Mouse (Mus musculus) heart, embryonic 16.5 days (tissue): Measurements from ENCODE around the gene Coq10b. TPM values are rescaled to one million over a fixed set of nuclear protein-coding genes. Genes with fewer than 3 reads are reported as not detected.
"Not testable (repeated sequence)": the region's sequence is repeated elsewhere in the genome, so short reads cannot be mapped to it uniquely, and the experiment has no call there.

Source experiments
- ATAC-seq: fragments of 200-750 bp; cut with Nextera tagmentation; replicated peaks from 2 replicates; pipeline ENCODE4 v1.8.0; 2017; ENCODE audit warnings: moderate number of reproducible peaks; ENCODE audit not compliant: insufficient read depth, low FRiP score; ENCODE audit errors: extremely low read depth
- H3K27ac ChIP-seq: fragments of 300-500 bp; sonication (generic); 2 replicates; pipeline ENCODE4 v1.5.1; 2014; ENCODE audit warnings: mild to moderate bottlenecking, low read length, control low read depth, moderate library complexity
- H3K27me3 ChIP-seq: fragments of 300-500 bp; sonication (generic); 2 replicates; pipeline ENCODE4 v1.6.1; 2014; ENCODE audit warnings: low read length, mixed read lengths; ENCODE audit not compliant: control insufficient read depth, insufficient read depth
- H3K36me3 ChIP-seq: fragments of 300-500 bp; sonication (generic); 2 replicates; pipeline ENCODE4 v1.6.1; 2014; ENCODE audit not compliant: control insufficient read depth, insufficient read depth
- H3K4me1 ChIP-seq: fragments of 300-500 bp; sonication (generic); 2 replicates; pipeline ENCODE4 v1.6.1; 2014; ENCODE audit warnings: low read length, mixed read lengths; ENCODE audit not compliant: control insufficient read depth, insufficient read depth
- H3K4me2 ChIP-seq: fragments of 300-500 bp; sonication (generic); 2 replicates; pipeline ENCODE4 v1.6.1; 2014; ENCODE audit warnings: low read depth, mild to moderate bottlenecking, control low read depth, low read length
- H3K4me3 ChIP-seq: fragments of 300-500 bp; sonication (generic); 2 replicates; pipeline ENCODE4 v1.5.1; 2014; ENCODE audit warnings: mild to moderate bottlenecking, control low read depth, low read length
- H3K9ac ChIP-seq: fragments of 300-500 bp; sonication (generic); 2 replicates; pipeline ENCODE4 v1.6.1; 2014; ENCODE audit warnings: low read length, control low read depth
- H3K9me3 ChIP-seq: fragments of 300-500 bp; sonication (generic); replicated peaks from 2 replicates; pipeline ENCODE4 v1.6.1; 2016; ENCODE audit warnings: low read length; ENCODE audit not compliant: control insufficient read depth
- WGBS: fragments of 180-500 bp; shearing (Covaris S2); extraction: QIAGEN DNeasy Blood & Tissue Kit; methylation state at CpG from one replicate; pipeline ENCODE4 v1.1.7; 2014; 5-methylcytosine and 5-hydroxymethylcytosine counted together
- polyA plus RNA-seq: library from polyadenylated mRNA; unstranded; fragments of >200 nt; fragmentation: Nextera tagmentation; extraction: Ambion mirVana; gene quantifications from 2 replicates; pipeline ENCODE4 v1.2.1, GENCODE M21; 2015

Gene Coq10b
- polyA plus RNA-seq, 1 experiment from 2014 or later = 20.3 TPM

DNA sequence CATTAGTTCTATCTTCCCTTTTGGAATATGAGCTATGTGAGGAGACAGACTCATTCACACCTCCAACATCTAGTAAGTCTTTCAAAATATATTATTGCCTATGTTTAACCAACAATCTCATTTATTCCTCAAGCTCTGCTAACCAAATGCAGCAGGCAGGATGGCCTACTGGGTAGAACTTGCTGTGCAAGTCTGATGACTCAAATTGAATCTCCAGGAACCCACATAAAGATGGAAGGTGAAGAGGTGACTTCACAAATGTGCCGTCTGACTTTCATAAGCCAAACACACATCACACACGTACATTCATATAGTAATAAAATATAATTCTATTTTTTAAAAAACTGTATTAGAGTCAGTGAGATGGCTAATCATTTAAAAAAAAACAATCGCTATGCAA is 899 bp upstream of the Coq10b start:
- H3K9me3 ChIP-seq = no peaks in the 10 kb centered on the region
- H3K4me3 ChIP-seq = peak overlapping the region; percentile 85
- peaks cover 2% of the 10 kb centered on the region; the same call in 1 of the 2 replicates for H3K36me3 ChIP-seq
- no peak overlapping the region for H3K9ac ChIP-seq
- H3K27ac ChIP-seq = no peak overlapping the region
- ATAC-seq = no peak
- H3K4me1 ChIP-seq = peaks cover 14% of the 10 kb centered on the region
- WGBS = 78% methylated on average over 3 of the region's 3 CpGs
- H3K27me3 ChIP-seq = no peaks in the 10 kb centered on the region
- H3K4me2 ChIP-seq = peak overlapping the region; percentile 93

DNA sequence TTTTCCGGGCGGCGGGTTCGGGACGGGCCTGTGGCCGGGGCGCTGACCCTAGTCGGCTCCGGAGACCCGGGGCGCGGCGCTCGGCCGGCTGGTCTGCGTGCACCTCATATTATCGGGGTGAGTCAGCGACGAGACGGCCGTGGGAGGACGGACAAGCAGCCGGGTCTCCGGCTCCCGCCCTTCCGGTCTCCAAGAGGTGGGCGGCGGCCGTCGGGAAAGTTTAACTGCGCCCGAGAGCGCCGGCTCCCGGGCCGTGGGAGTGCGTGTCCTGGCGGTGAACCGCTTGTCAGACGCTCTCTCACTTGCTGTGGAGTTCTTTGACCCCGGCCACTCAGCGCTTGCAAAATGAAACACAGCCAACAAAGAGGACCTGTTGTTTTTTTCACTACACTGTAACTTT is 435 bp downstream of the Coq10b start:
- Histone ChIP-seq H3K4me1 (peaks cover 14% of the 10 kb centered on the region), H3K9ac (peak overlapping the region; percentile 71), H3K4me3 (peak overlapping the region; percentile 85), H3K36me3 (peaks cover 6% of the 10 kb centered on the region; the same call in 1 of the 2 replicates), H3K27me3 (no peaks in the 10 kb centered on the region), H3K4me2 (peak overlapping the region; percentile 76), H3K9me3 (no peaks in the 10 kb centered on the region), H3K27ac (peak overlapping the region; percentile 90)
- peak; percentile 49 for ATAC-seq
- WGBS = under 1% methylated on average over 42 of the region's 42 CpGs

GRCm38 (mm10) chr1:55053596-55053995 is 1.0 kb downstream of the Coq10b start:
- Histone ChIP-seq H3K9me3 (no peaks in the 10 kb centered on the region), H3K9ac (peak overlapping the region; percentile 71), H3K4me1 (peaks cover 14% of the 10 kb centered on the region), H3K4me3 (peak overlapping the region; percentile 85), H3K36me3 (peaks cover 6% of the 10 kb centered on the region; the same call in 1 of the 2 replicates), H3K4me2 (peak overlapping the region; percentile 76), H3K27ac (0 out of 2 replicates have a peak overlapping the region, but pooled peaks have one; percentile 90), H3K27me3 (no peaks in the 10 kb centered on the region)
- no peak for ATAC-seq
- 72% methylated on average over 4 of the region's 4 CpGs for WGBS

DNA sequence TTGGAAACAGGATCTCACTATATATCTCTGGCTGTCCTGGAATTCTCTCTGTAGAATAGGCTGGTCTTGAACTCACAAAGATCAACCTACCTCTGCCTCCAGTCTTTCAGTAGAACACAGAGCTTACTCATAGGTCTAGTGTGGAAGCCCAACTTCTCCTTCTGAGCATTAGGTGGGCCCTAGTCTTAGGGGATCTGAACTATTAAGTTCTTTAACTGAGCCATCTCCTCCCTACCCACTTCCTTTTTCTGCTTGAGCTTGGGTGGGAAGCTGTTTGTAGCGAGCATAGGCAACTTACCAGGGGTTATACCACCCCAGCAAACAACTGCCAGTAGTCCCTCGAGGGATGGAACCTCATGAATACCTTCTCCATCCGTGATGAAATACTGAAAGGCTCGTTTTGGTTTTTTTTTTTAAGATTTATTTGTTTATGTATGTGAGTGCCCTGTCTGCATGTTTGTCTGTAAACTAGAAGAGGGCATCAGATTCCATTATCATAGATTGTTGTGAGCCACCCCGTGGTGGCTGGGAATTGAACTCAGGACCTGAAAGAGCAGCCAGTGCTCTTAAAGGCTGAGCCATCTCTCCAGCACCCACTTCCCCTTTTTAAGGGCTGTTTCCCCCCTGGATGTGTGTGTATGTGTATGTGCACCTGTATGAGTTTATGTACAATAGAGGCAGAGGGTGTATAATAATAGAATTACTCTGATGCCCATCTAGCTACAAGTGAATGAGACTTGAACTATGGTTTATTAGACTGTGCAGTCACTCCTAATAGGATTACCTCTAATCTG is 2.9 kb downstream of the Coq10b start:
- 85% methylated on average over 5 of the region's 5 CpGs for WGBS
- no peak for ATAC-seq
- H3K4me3 ChIP-seq = no peak overlapping the region
- H3K27ac ChIP-seq = no peak overlapping the region
- peaks cover 6% of the 10 kb centered on the region; the same call in 1 of the 2 replicates for H3K36me3 ChIP-seq
- peaks cover 14% of the 10 kb centered on the region for H3K4me1 ChIP-seq
- no peaks in the 10 kb centered on the region for H3K9me3 ChIP-seq
- H3K9ac ChIP-seq = no peak overlapping the region
- H3K4me2 ChIP-seq = no peak overlapping the region
- H3K27me3 ChIP-seq = no peaks in the 10 kb centered on the region

GRCm38 (mm10) chr1:55058383-55058782 is 5.8 kb downstream of the Coq10b start:
- 76% methylated on average over 2 of the region's 3 CpGs for WGBS
- Histone ChIP-seq H3K4me1 (peaks cover 10% of the 10 kb centered on the region), H3K36me3 (peaks cover 14% of the 10 kb centered on the region)
- H3K9ac ChIP-seq, H3K4me2 ChIP-seq, H3K4me3 ChIP-seq, H3K9me3 ChIP-seq, H3K27ac ChIP-seq, ATAC-seq, H3K27me3 ChIP-seq: not testable (repeated sequence)

GRCm38 (mm10) chr1:55061099-55061498 is 8.5 kb downstream of the Coq10b start:
- no peak for ATAC-seq
- WGBS = 91% methylated on average over 5 of the region's 5 CpGs

DNA sequence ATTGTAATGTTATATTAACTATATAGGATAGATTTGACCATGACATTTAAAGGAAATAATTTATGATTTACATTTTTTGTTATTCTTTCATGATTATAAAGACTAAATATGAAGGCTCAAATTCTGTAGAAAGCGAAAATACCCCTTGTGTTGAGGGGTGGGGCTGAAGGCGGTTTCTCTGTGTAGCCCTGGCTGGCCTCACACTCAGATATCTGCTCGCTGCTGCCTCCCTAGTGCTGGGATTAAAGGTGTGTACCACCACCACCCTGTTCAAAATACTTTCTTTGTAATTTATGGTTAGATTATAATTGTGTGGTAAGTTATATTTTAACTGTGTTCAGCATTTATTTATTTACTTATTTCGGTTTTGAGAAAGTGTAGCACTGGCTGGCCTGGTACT is 9.2 kb downstream of the Coq10b start:
- no peak for ATAC-seq
- H3K9ac ChIP-seq = no peak overlapping the region
- no peak overlapping the region for H3K27ac ChIP-seq
- H3K4me1 ChIP-seq = no peaks in the 10 kb centered on the region
- H3K27me3 ChIP-seq = no peaks in the 10 kb centered on the region
- no peak overlapping the region for H3K4me3 ChIP-seq
- H3K9me3 ChIP-seq = no peaks in the 10 kb centered on the region
- H3K4me2 ChIP-seq = no peak overlapping the region
- H3K36me3 ChIP-seq = peaks cover 23% of the 10 kb centered on the region
- 91% methylated on average over 4 of the region's 4 CpGs for WGBS

More at GRCm38 (mm10) chr1:55061099-55061498, 8.5 kb downstream of the Coq10b start:
- Histone ChIP-seq H3K4me1 (no peaks in the 10 kb centered on the region), H3K27me3 (no peaks in the 10 kb centered on the region), H3K4me2 (no peak overlapping the region), H3K36me3 (peaks cover 20% of the 10 kb centered on the region), H3K9ac (no peak overlapping the region), H3K27ac (no peak overlapping the region), H3K4me3 (no peak overlapping the region), H3K9me3 (no peaks in the 10 kb centered on the region)

DNA sequence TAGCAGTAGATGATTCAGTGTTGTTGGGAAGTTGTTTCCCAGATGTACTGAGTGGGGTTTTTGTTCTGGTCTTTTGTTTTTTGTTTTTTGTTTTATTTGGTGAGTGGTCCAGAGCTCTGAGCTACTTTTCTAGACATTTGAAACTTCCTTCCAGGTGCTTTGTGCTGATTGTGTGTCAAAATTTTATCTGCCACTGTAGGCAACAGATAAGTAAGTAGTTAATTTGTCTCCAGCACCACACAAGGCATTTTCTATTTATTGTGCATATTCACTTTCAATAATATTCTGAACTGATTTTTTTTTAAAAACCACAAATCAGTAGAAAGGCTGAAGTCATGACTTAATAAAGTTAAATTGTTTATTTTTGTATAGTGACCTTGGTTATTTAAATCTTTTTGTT is 19.8 kb downstream of the Coq10b start:
- not testable (repeated sequence) for H3K4me1 ChIP-seq, H3K27ac ChIP-seq, H3K27me3 ChIP-seq, H3K4me3 ChIP-seq, H3K9ac ChIP-seq, H3K9me3 ChIP-seq, H3K4me2 ChIP-seq, ATAC-seq
- H3K36me3 ChIP-seq = peaks cover 21% of the 10 kb centered on the region

DNA sequence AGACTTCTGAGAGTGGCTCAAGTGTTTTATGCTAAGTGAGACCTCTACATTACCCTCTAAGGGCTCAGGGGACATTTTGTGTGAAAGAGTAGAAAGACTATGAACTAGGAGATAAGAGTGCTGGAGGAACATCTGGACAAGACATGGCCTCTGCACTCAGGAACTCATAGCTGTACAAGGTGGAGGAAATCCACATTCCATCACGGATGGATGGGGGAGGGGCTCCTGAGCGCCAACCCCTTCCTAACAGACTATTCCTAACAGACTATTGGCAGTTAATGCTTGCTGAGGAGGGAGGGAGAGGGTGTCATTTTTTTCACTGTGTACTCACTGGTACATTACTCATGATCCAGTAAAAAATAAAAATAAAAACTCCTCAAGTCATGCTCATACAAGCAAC is 22.2 kb downstream of the Coq10b start:
- H3K4me2 ChIP-seq = no peak overlapping the region
- no peaks in the 10 kb centered on the region for H3K27me3 ChIP-seq
- no peak for ATAC-seq
- H3K27ac ChIP-seq = no peak overlapping the region
- H3K9ac ChIP-seq = no peak overlapping the region
- H3K9me3 ChIP-seq = no peaks in the 10 kb centered on the region
- peaks cover 8% of the 10 kb centered on the region for H3K4me1 ChIP-seq
- 49% methylated on average over 2 of the region's 2 CpGs for WGBS
- peaks cover 30% of the 10 kb centered on the region for H3K36me3 ChIP-seq
- H3K4me3 ChIP-seq = no peak overlapping the region
